Mouse (Mus musculus): Measurements from ENCODE around the gene Dgkh.

DNA sequence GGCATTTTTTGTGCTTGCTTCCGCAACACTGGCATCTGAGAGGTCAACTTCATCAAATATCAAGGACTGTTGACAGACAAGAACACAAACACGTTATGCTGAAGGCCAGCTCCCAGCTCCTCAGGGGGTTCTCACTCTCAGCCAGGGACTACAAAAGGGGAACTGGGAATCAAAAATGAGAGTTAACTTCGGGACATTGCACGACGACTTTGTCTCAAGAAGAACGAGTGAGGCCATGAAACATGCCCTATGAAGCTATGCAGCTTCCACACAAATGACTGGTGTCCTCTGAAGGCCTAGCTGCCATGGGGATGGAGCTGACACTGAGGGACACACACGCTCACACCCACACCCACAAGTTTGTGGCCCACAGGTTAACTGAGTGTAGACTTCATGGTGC is 80.9 kb downstream of the Dgkh start:
- TF ChIP-seq CTCF (IDR thresholded peaks at IDR 0.05; ENCODE audit: low read depth) = no peak
- TF ChIP-seq EP300 (IDR thresholded peaks at IDR 0.05; ENCODE audit: low read depth) = no peak

All from heart, postnatal 0 days (tissue).